Mouse (Mus musculus) neutrophil, adult 5-6 weeks (primary cell): ENCODE data around the gene Syde2. TPM values are rescaled to one million over a fixed set of nuclear protein-coding genes. Genes with fewer than 3 reads are reported as not detected.
A peak's percentile ranks its signal among the peaks of the same experiment; 100 is the strongest.

Experiments
- ATAC-seq: fragments of 151-379, 151-347 bp; 2 replicates; pipeline ENCODE4 v1.8.0; 2017; ENCODE audit warnings: mild to moderate bottlenecking, moderate TSS enrichment; ENCODE audit not compliant: insufficient number of reproducible peaks, poor library complexity, low FRiP score, severe bottlenecking; ENCODE audit errors: extremely low read depth
- total RNA-seq: library from RNA; stranded (forward); fragments of 200-1000 nt; gene quantifications from 2 replicates; pipeline ENCODE4 v1.2.3, GENCODE M21; 2017

Syde2 gene
- 0.12 and 0.35 TPM in 2 replicates for total RNA-seq

DNA sequence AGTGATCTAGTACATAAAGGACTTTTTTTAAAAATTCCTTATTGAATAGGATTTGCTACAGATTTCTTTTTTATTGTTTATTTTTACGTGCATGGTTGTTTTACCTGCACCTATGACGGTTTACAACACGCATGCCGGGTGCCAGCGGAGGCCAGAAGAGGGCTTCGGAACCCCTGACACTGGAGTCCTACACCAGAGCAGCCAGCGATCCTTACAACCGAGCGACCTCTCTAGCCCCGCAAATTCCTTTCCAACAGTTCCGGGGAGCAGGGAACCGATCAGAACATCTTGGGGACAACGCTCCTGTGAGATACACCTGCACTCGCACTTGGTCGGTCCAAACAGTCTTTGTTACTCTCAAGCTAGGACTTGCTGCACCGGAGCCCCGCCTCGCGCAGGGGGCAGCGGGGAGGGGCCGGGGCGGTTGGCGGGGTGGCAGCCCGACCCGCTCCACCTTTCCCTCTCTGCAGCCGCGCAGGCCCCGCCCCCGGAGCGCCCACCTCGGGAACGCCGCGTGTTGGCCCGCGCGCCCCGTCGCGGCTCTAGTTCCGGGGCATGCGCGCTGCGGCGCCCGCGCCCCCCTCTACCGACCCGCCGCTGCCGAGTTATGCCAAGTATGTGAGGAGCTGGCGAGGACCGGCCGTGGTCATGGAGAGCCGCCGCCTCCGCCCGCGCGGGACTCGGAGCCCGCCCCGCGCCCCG lies at the start of gene Syde2:
Syde2 (plus strand) TSS at position 603 of the 702 bp plus-strand sequence.
- no peak for ATAC-seq

DNA sequence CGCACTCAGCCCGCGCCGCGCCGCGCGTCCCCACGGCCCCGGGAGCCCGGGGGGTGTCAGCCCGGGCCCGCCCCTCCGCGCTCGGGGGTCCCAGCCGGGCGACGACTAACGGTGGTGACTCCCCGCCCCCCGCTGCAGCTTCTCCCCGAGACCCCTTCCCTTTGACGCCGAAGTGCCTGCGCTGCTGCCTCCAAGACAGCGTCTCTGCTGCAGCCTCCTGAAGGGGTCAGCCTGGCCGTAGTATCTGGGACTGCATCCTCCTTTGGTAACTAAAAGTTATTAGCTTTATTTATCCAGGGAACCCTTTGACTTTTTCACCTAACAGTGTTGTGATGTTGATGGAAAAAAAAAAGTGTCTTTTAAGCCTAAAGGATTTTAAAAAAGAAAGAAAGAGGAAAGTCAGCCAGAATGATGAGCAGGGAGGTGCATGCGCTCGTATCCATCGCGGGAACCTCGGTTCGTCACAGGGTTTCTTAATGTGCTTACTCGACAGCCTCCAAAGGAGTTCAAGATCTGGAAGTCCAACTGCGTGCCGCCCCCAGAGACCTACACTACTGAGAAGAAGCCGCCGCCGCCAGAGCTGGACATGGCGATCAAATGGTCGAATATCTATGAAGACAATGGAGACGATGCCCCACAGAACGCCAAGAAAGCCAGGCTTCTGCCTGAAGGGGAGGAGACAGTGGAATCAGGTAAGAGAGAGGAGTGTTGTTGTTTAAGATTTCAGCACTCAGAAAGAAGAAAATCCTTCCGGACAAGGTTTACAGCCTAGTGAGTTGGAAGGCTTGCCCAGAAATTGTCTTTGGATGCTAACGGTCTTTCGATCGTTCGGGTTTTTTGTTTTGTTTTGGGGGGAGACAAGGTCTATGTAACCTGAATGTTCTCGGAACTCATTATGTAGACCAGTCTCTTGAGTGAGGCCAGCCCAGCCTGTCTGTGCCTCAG lies 49.0 kb upstream of the Syde2 start:
- no peak for ATAC-seq

DNA sequence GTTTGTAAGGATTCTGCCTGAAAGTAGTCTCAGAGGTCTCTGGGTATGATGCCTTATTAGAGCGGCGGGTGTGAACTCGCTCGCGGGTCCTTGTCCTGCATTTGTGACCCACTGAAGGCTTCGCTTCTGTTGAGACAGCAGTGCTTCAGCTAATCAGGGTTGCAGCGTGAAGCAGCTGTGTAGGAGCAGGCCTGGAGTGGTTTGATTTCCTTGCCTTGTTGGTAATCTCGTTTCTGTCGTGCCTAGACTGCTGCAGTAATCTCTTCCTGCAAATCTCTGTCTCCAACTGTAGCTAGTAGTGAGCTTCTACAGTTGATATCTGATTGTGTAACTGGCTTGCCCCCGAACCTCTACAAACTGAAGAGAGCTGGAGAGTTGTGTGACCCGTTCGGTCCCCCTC lies 48.3 kb upstream of the Syde2 start:
- no peak for ATAC-seq

DNA sequence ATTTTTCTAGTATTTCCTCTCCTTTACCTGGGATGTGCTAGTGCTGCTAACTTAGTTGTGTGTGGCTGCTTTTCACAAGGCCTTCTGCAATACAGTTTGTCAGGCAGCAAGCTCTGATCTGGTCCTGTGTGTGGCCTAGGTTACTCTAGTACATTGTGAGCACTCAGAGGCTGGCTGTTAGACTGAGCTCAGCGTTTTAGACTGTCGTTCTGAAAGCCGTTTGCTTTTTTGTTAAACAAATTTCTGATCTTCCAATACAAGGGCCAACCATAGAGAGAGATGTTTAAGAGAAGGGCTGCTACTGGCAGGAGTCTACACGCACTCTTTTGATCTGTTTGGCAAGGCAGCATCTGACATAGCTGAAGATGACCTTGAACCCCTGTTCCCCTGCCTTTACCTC lies 47.7 kb upstream of the Syde2 start:
- no peak for ATAC-seq

DNA sequence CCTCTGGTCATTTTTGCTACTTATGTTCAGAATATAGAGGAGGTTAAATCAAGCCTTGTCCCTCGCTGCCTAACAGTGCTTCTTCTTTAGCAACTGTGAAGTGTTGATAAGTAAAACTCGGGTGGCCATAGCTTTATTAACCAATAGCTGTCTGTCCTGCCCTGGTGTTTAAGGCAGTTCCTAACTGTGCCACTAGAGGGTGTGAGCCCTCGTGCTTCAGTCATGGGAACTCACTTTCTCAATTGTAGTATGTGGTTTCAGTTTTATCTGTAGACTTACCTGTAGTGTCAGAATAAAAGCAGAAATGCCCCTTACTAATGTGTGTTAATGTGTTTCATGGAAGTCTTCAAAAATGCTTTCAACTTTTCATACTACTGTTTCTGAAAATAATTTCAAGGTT lies 45.7 kb upstream of the Syde2 start:
- ATAC-seq: peak; percentile 76

DNA sequence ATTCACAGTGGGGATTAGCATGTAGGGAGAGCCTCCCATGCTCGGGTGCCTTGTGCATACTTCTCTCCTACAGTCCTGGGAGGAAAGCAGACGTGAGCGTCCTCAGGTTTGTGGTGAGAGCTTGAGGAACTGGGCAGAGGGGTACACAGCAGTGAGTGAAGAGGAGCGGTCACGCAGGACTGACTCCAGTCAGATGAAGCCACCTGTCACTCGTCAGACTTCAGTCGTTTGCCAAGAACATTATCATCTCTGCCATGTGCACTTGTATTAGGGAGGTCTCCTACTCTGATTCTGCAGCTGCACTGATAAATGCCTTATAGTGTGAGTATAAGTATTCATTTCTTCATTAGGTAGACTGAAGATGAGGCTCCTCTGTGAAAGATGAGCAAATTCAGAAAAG lies 43.3 kb upstream of the Syde2 start:
- ATAC-seq: no peak

DNA sequence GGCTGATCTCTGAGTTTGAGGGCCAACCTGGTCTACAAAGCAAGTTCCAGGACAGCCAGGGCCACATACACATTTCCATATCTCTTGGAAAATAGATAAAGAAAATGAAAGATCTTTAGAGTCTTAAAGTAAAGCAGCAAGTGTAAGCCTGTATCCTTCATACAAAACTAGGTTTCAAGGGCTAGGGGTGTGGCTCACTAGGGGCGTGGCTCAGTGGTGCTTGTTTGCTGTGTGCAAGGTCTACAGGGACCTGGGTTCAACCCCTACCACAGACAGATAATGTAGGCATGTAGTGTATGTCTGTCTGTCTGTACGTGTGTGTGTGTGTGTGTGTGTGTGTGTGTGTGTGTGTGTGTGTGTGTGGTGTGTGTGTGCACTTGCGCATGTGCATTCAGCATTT lies 41.8 kb upstream of the Syde2 start:
- no peak for ATAC-seq

DNA sequence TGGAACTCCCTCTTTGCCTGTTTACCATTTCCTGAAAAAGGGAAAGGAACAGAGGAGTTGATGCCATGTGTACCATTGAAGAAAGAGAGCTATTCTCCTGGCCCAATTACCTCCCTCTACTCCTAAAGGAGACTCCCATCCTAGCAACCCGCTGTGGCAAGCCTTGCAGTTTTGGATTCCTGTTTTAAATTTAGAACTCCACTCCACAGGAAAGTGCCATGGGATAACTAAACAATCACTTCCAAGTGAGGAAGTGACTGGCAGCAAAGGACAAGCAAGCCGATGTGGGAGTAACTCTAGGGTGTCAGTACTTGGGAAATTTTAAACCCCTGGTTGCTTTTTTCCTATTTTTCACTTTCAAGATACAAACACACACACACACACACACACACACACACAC lies 41.0 kb upstream of the Syde2 start:
- ATAC-seq: no peak

DNA sequence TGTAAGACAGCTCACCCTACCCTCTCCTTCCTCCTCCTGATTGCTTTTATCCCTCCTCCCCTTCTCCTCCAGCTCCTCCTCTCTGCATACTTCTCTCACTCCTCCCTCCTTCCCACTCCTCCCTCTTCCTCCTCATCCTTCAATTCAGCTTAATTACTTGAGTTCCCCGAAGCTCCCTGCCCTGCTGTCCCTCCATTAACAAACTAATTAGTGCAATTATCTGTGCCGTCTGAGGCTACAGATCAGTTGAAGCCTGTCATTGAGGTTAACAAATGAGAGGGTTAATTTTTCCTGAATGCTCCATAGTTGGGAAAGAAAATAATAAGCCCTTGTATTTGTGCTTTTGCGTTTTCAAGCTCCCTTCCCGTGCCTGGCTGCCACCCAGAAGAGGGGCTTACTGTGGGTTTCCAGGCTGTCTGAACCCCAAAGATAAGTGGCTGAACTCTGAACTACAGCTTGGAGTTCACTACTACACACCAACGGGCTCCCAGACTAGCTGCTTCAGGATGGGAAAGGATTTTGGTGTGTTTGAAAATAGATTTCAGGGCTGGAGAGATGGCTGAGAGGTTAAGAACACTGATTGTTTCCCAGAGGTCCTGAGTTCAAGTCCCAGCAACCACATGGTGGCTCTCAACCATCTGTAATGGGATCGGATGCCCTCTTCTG lies 40.0 kb upstream of the Syde2 start:
- no peak for ATAC-seq

DNA sequence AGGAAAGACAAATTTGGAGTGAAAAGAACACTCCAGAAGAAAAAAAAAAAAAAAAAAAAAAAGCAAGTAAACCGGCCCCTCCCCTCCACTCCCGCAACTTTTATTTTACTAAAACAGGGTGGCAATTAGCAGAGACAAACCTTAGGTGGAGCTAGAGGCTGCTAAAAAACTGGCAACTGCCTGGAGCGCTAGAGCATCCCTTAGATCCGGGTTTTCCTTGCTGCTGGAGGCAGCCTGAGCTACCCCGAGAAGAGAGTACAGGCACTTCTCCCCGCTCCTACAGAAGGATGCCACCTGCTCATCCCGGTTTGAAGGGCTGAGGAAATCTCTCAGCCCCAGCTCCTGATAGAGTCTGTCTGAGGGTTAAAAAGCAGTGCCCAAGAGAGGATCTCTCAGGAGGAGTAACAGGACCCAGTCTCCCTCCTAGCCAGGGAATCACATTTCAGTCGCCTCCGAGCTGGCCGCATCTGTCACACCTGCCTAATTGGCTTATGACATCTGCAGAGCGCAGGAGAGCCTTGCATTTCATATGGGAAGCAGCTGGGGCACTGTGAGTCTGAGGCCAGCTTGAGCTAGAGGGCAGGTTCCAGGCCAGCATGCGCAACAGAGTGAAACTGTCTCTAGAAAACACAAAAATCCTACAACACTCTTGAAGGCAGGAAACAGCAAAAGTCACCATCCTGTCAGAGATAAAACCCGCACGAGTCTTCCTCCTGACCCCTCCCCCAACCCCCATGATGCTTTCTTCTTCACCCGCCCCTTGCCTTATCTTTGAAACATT lies 37.4 kb upstream of the Syde2 start:
- ATAC-seq: peak; percentile 45

DNA sequence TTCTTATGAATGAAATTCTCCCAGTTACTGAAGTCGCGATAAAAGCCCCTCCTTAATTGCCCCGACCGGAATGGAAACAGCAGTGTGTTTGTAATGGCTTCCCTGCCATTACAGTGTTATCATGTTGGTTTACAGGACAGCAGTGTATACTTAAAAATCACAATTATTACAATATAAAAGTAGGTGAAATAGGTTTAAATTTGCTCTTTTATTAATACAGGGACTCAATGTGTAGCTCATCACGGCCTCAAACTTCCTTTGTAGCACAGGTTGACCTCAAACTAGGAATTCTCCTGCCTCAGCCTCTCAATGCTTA lies 36.9 kb upstream of the Syde2 start:
- no peak for ATAC-seq

DNA sequence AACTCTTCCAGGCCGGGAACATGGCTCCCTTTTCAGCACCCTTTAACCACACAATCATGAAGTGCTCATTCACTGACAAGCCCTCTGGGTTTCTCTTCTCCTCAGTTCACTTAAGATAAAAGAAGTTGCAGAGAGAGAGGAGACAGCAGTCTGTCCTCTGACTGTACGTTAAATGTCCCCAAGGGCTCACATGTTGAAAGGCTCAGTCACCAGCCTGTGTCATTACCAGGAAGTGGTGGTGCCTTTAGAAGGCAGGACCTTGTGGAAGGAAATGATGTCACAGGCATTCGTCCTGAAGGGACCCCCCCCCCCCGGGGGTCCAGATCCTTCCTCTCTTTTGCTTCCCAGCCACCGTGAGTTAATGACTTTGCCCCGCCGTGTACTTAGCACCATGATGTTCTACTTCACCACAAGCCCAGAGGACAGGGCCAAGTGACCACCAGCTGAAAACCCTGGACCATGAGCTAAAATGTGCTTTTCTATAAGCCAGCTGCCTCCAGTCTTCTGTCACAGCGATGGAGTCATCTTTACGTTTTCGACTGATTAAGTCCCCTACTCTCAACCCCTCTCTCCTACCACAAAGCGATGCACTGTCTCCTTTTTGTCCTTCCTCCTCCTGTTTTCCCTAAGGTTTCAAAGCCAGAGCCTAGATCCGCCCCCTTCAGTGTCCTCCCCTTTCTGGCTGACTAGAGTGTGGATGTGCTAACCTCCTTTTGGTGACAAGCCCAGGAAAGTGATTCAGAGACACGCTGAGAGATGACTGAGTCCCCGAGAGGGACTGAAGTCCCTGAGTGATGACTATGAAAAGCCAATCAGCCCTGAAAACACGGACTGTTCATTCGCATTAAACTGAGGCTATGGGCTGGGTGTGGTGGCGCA lies 36.1 kb upstream of the Syde2 start:
- ATAC-seq: peak; percentile 52; the same call in 1 of the 2 replicates

DNA sequence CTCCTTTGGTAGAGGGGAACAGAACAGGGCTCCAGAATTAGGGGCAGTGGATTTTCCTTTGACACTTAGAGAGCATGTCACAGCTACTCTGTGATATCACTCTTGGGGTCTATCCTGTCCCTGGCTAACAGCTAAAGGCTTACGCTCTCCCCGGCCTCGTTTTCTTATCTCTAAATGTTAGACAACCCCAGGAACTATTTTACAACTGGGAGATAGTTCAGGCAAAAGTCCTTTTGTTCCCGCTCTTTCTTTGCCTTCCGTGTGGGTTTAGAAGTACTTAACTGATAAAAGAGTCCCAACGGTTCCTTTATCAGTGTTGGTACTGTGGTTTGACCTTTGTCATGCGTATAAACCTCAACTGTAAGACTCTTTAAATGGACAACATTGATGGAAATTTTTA lies 34.7 kb upstream of the Syde2 start:
- no peak for ATAC-seq

DNA sequence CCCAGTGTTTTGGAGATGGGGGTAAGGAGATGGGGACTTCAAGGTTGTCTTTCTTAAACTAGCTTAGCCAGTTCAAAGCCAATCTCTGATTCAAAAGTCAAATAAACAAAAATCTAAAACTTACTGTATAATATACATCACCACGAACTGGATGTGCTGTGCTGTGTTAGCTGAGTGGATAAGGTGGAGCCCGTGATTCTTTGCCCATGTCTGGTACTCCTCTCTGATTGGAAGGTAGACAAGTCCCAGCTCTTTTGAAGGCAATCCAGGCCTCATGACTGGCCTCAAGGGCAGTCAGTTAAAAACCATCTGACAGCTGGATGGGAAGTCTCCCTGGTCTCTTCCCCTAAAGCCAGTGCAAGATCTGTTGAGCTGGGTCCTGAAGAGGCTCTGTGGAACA lies 34.3 kb upstream of the Syde2 start:
- ATAC-seq: no peak

DNA sequence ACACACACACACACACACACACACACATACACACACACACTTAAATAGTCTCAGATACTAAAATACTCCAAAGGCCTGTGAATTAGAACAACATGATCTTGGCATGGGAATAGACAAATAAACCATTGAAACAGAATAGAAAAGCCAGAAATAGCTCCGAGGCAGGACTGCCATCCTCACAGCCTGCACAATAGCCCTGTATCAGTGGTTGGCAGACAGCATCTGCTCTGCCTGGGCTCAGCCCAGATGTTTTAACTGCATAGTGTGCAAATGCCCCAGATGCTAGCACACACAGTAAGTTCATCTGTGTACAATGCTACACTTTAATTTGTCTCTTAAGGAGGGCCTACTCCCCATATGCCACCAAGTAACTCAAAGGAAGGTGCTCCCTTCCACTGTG lies 27.8 kb upstream of the Syde2 start:
- no peak for ATAC-seq

DNA sequence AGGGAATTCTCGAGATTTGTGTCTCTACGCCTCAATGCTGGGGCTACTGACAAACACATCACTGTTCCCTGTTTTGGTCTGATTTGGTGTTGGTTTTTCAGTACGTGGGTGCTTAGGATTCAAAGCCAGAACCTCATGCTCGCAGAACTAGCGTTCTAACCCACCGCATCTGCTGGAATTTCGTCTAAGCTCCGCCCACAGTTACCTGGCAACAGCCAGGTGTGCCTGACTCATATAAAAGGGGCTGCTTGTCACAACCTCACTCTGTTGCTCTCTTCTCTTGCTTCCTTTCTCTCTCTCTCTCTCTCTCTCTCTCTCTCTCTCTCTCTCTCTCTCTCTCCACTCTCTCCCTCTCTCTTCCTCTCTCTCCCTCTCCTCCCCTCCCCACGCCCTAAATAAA lies 25.3 kb upstream of the Syde2 start:
- no peak for ATAC-seq

DNA sequence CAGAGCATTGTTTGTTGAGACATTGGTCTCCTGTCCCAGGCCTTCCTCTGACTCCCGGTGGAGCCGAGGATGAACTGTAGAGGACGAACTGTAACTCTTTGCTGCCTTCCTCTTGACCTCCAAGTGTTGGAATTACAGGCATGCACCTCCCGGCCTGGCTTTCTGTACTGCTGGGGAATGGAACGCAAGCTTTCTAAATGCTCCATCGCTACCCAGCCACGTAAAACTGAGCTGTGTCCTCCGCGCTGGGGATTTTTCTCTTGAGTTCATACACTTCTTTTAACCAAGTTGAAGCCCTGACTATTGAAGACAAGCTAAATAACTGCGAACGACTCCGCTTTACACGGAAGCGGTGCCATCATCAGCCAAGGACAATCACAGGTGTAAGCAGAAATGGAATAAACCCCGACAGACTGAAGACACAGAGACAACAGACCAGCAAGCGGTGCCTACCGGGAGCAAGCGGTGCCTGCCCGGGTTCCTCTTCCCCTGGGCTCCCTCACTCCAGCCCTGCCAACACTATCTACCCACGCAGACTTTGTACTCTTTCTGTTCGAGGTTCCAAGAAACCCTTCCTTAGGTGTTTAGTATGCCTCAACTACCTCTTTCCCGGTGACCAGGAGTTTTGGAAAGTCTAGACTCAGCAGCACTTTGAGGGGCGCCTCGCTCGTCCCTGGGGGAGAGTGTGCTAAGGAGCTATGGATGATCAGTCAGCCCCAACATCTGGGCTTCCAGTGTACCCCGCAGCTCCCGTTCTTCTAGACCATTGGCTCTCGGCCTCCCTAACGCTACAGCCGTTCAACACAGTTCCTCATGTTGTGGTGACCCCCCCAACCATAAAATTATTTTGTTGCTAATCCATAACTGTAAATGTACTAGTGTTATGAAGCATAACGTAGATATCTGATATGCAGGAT lies 24.3 kb upstream of the Syde2 start:
- ATAC-seq: no peak
